ENCODE assay signal across 9 mouse cellular contexts in the genomic region with DNA sequence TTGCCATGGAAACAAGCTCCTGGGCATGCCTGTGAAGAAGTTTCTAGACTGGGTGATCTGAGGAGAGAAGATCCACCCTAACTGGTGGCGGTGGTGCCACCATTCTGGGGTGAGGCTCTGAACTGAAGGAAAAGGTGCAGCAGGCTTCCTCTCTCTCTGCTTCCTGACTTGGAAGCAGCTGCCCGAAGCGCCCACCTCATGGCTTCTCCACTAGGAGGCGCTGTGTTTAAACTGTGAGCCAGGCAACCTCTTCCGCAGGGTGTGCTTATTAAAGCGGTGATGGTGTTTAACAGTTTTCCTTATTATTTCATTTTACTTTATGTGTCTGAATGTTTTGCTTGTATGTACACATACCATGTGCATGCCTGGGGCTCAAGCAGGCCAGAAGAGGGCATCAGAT.
DNase-seq lines count a peak whose midpoint lies in the region; ATAC-seq and TF ChIP-seq lines count a peak whose summit lies in the region.
"Had no signal": no experiment of that assay in that cellular context is flagged by ENCODE, and none has a peak within 500 bp of the region (broad histone marks: within the 10 kb centered on the region; RNA-seq: fewer than 3 reads in every experiment).

No protein-coding gene starts in this region.

- no peak for TF ChIP-seq EP300 in heart, postnatal 0 days (IDR thresholded peaks at IDR 0.05; ENCODE audit: low read depth)

- ATAC-seq in heart, postnatal 0 days (ENCODE audit: insufficient read depth, low read depth), result no peak
- ATAC-seq in neural tube, embryonic 15.5 days (ENCODE audit: low FRiP score), result no peak
- no peak for ATAC-seq in midbrain, postnatal 0 days (ENCODE audit: low FRiP score)
- ATAC-seq in hindbrain, embryonic 13.5 days (ENCODE audit: low FRiP score), result no peak

- H3K9ac ChIP-seq in heart, postnatal 0 days (replicated peaks; ENCODE audit: low read depth, low read length), result no peak overlapping the region
- no peak overlapping the region for H3K9ac ChIP-seq in neural tube, embryonic 15.5 days (replicated peaks)
- no peak overlapping the region for H3K9ac ChIP-seq in midbrain, postnatal 0 days (replicated peaks; ENCODE audit: low read length, poor library complexity, severe bottlenecking)
- no peak overlapping the region for H3K9ac ChIP-seq in hindbrain, embryonic 13.5 days
- H3K9ac ChIP-seq: heart, embryonic 15.5 days had no signal

- peak; percentile 21; the same call in 1 of the 2 replicates for TF ChIP-seq CTCF in heart, postnatal 0 days (IDR thresholded peaks at IDR 0.05; ENCODE audit: low read depth)
- peak; percentile 49; the same call in 1 of the 2 replicates for TF ChIP-seq CTCF in midbrain, postnatal 0 days (IDR thresholded peaks at IDR 0.05)

- H3K9me3 ChIP-seq in heart, postnatal 0 days (replicated peaks; ENCODE audit: control insufficient read depth, low read length), result no peaks in the 10 kb centered on the region
- no peaks in the 10 kb centered on the region for H3K9me3 ChIP-seq in heart, embryonic 10.5 days
- no peaks in the 10 kb centered on the region for H3K9me3 ChIP-seq in neural tube, embryonic 15.5 days (replicated peaks)
- no peaks in the 10 kb centered on the region for H3K9me3 ChIP-seq in midbrain, postnatal 0 days (ENCODE audit: low read length)
- H3K9me3 ChIP-seq in hindbrain, embryonic 13.5 days, result no peaks in the 10 kb centered on the region
- H3K9me3 ChIP-seq: heart, embryonic 15.5 days had no signal

- no peaks in the 10 kb centered on the region for H3K36me3 ChIP-seq in heart, postnatal 0 days (replicated peaks; ENCODE audit: control insufficient read depth, insufficient read depth, low read length)
- no peaks in the 10 kb centered on the region for H3K36me3 ChIP-seq in heart, embryonic 10.5 days
- no peaks in the 10 kb centered on the region for H3K36me3 ChIP-seq in neural tube, embryonic 15.5 days
- no peaks in the 10 kb centered on the region for H3K36me3 ChIP-seq in midbrain, postnatal 0 days (ENCODE audit: insufficient read depth, low read length)
- no peaks in the 10 kb centered on the region for H3K36me3 ChIP-seq in hindbrain, embryonic 13.5 days
- H3K36me3 ChIP-seq: heart, embryonic 15.5 days had no signal

- 54% methylated on average over 6 of the region's 6 CpGs for WGBS in heart, postnatal 0 days
- WGBS in heart, embryonic 10.5 days, result 46% methylated on average over 6 of the region's 6 CpGs
- WGBS in neural tube, embryonic 15.5 days, result 46% methylated on average over 6 of the region's 6 CpGs
- 55% methylated on average over 6 of the region's 6 CpGs for WGBS in midbrain, postnatal 0 days
- WGBS in hindbrain, embryonic 13.5 days, result 48% methylated on average over 6 of the region's 6 CpGs

- H3K4me2 ChIP-seq in heart, postnatal 0 days (ENCODE audit: low read depth, low read length), result no peak overlapping the region
- H3K4me2 ChIP-seq in neural tube, embryonic 15.5 days, result no peak overlapping the region
- H3K4me2 ChIP-seq in midbrain, postnatal 0 days (ENCODE audit: low read depth, low read length, poor library complexity, severe bottlenecking), result no peak overlapping the region
- no peak overlapping the region for H3K4me2 ChIP-seq in hindbrain, embryonic 13.5 days
- H3K4me2 ChIP-seq: heart, embryonic 15.5 days had no signal

- no peak overlapping the region for H3K4me3 ChIP-seq in heart, postnatal 0 days (ENCODE audit: low read depth, low read length)
- no peak overlapping the region for H3K4me3 ChIP-seq in heart, embryonic 10.5 days
- H3K4me3 ChIP-seq in neural tube, embryonic 15.5 days (replicated peaks), result no peak overlapping the region
- H3K4me3 ChIP-seq in midbrain, postnatal 0 days (ENCODE audit: low read depth, low read length), result no peak overlapping the region
- H3K4me3 ChIP-seq in hindbrain, embryonic 13.5 days, result no peak overlapping the region
- H3K4me3 ChIP-seq: heart, embryonic 15.5 days had no signal

- 0 out of 2 replicates have a peak, but pooled peaks cover 3% of the 10 kb centered on the region for H3K27me3 ChIP-seq in heart, postnatal 0 days (ENCODE audit: control insufficient read depth, insufficient read depth, low read length)
- peaks cover 11% of the 10 kb centered on the region; the same call in 1 of the 2 replicates for H3K27me3 ChIP-seq in heart, embryonic 10.5 days (ENCODE audit: insufficient read depth, poor library complexity, severe bottlenecking)
- no peaks in the 10 kb centered on the region for H3K27me3 ChIP-seq in neural tube, embryonic 15.5 days (replicated peaks)
- no peaks in the 10 kb centered on the region for H3K27me3 ChIP-seq in midbrain, postnatal 0 days (ENCODE audit: insufficient read depth, low read length)
- H3K27me3 ChIP-seq in hindbrain, embryonic 13.5 days, result no peaks in the 10 kb centered on the region
- H3K27me3 ChIP-seq: heart, embryonic 15.5 days had no signal

- no peaks in the 10 kb centered on the region for H3K4me1 ChIP-seq in heart, postnatal 0 days (ENCODE audit: control insufficient read depth, insufficient read depth)
- no peaks in the 10 kb centered on the region for H3K4me1 ChIP-seq in heart, embryonic 10.5 days
- H3K4me1 ChIP-seq in neural tube, embryonic 15.5 days, result no peaks in the 10 kb centered on the region
- H3K4me1 ChIP-seq in midbrain, postnatal 0 days (ENCODE audit: insufficient read depth, low read length), result no peaks in the 10 kb centered on the region
- no peaks in the 10 kb centered on the region for H3K4me1 ChIP-seq in hindbrain, embryonic 13.5 days (replicated peaks)
- H3K4me1 ChIP-seq: heart, embryonic 15.5 days had no signal

- H3K27ac ChIP-seq in heart, postnatal 0 days (ENCODE audit: low read depth), result no peak overlapping the region
- no peak overlapping the region for H3K27ac ChIP-seq in heart, embryonic 10.5 days
- H3K27ac ChIP-seq in neural tube, embryonic 15.5 days (replicated peaks), result no peak overlapping the region
- H3K27ac ChIP-seq in midbrain, postnatal 0 days (ENCODE audit: low read depth, low read length), result no peak overlapping the region
- no peak overlapping the region for H3K27ac ChIP-seq in hindbrain, embryonic 13.5 days
- H3K27ac ChIP-seq: heart, embryonic 15.5 days had no signal

- no peak for DNase-seq in heart, postnatal 0 days (ENCODE audit: low spot score)
- no peak for DNase-seq in heart, embryonic 10.5 days (ENCODE audit: low spot score)
- peak; percentile 49 for DNase-seq in neural tube, embryonic 10.5 days (ENCODE audit: extremely low spot score, low spot score)
- peak; percentile 80 for DNase-seq in ZHBTc4 (ENCODE audit: low read depth, low spot score)
- no peak for DNase-seq in midbrain, postnatal 0 days (ENCODE audit: low spot score)
- DNase-seq in urinary bladder, postnatal 25 days (ENCODE audit: low spot score), result no peak

Comparison
In these comparisons a context has a peak if more than half of its experiments do, and no peak if none do; other contexts are left out.
1. DNase-seq: peak in neural tube, embryonic 10.5 days (single experiment) and ZHBTc4 (single experiment); none in heart, postnatal 0 days (single experiment), heart, embryonic 10.5 days (single experiment), midbrain, postnatal 0 days (single experiment) and urinary bladder, postnatal 25 days (single experiment).